Comparison of ENCODE assay signal across 9 mouse cellular contexts in genomic region chr14:75176425-75177045, GRCm38 (mm10). TPM values are rescaled to one million over a fixed set of nuclear protein-coding genes. Genes with fewer than 3 reads are reported as not detected.
A peak's percentile ranks its signal among the peaks of the same experiment; 100 is the strongest.
DNase-seq lines count a peak whose midpoint lies in the region; ATAC-seq and TF ChIP-seq lines count a peak whose summit lies in the region.
"Had no signal": no experiment of that assay in that cellular context is flagged by ENCODE, and none has a peak within 500 bp of the region (broad histone marks: within the 10 kb centered on the region; RNA-seq: fewer than 3 reads in every experiment).

No protein-coding gene starts in this region.

- H3K4me2 ChIP-seq in lung, embryonic 14.5 days, result no peak overlapping the region
- H3K4me2 ChIP-seq: hindbrain, embryonic 12.5 days had no signal

- peak; percentile 40 for ATAC-seq in common myeloid progenitor, adult 5-6 weeks (replicated peaks; ENCODE audit: low read depth, poor library complexity, severe bottlenecking)
- ATAC-seq in lung, embryonic 14.5 days (ENCODE audit: insufficient read depth), result 0 out of 2 replicates have a peak, but pooled peaks have one; percentile 36
- ATAC-seq in frontal cortex, adult (ENCODE audit: low TSS enrichment), result no peak

- no peaks in the 10 kb centered on the region for H3K27me3 ChIP-seq in lung, embryonic 14.5 days (ENCODE audit: insufficient read depth, low read length)
- H3K27me3 ChIP-seq: hindbrain, embryonic 12.5 days had no signal

- no peaks in the 10 kb centered on the region for H3K36me3 ChIP-seq in lung, embryonic 14.5 days (ENCODE audit: insufficient read depth)
- H3K36me3 ChIP-seq: hindbrain, embryonic 12.5 days had no signal

- H3K4me1 ChIP-seq in lung, embryonic 14.5 days (ENCODE audit: insufficient read depth), result no peaks in the 10 kb centered on the region
- H3K4me1 ChIP-seq: hindbrain, embryonic 12.5 days had no signal

- no peak overlapping the region for H3K27ac ChIP-seq in lung, embryonic 14.5 days (ENCODE audit: low read depth)
- H3K27ac ChIP-seq: hindbrain, embryonic 12.5 days had no signal

- peak; percentile 95 for DNase-seq in heart, adult 11 months
- no peak for DNase-seq in heart, postnatal 4 days
- DNase-seq in lung, embryonic 14.5 days, result peak; percentile 32
- DNase-seq in spleen, postnatal 4 days (ENCODE audit: low spot score in 2 of 2), result peak; percentile 45 to 75
- no peak for DNase-seq in urinary bladder, postnatal 14 days (ENCODE audit: low spot score)
- no peak for DNase-seq in left cerebral cortex, adult 11 months (ENCODE audit: low spot score)

- no peak overlapping the region for H3K9ac ChIP-seq in lung, embryonic 14.5 days
- H3K9ac ChIP-seq: hindbrain, embryonic 12.5 days had no signal

- WGBS in lung, embryonic 14.5 days, result 52% methylated on average over 4 of the region's 4 CpGs

- no peak for TF ChIP-seq CTCF in lung, embryonic 14.5 days (IDR thresholded peaks at IDR 0.05; ENCODE audit: low read depth)

- no peak overlapping the region for H3K4me3 ChIP-seq in lung, embryonic 14.5 days (ENCODE audit: low read depth, low read length)
- H3K4me3 ChIP-seq: hindbrain, embryonic 12.5 days had no signal

- no peaks in the 10 kb centered on the region for H3K9me3 ChIP-seq in lung, embryonic 14.5 days (ENCODE audit: low read depth, low read length)
- H3K9me3 ChIP-seq: hindbrain, embryonic 12.5 days had no signal

RNA-seq across cellular contexts. Expression of gene Lcp1, which starts 45.6 kb away (rescaled TPM):
- 10 to 100 TPM; 17.9 to 18.3 TPM for total RNA-seq in heart, postnatal 4 days (2021)
- 244 and 283 TPM in 2 replicates for total RNA-seq in common myeloid progenitor, adult 5-6 weeks (2017)
- 49.7 and 55.6 TPM in 2 replicates for polyA plus RNA-seq in lung, embryonic 14.5 days (2014; fragmentation: Nextera tagmentation; extraction: Ambion mirVana)

RNA-seq across cellular contexts. Expression of gene Lrrc63, which starts 45.9 kb away (rescaled TPM):
- not detected for total RNA-seq in heart, postnatal 4 days (2021)
- not detected in 2 replicates for total RNA-seq in common myeloid progenitor, adult 5-6 weeks (2017)
- polyA plus RNA-seq in lung, embryonic 14.5 days (2014; fragmentation: Nextera tagmentation; extraction: Ambion mirVana), result 0.07 and 0.09 TPM in 2 replicates

Comparison
In these comparisons a context has a peak if more than half of its experiments do, and no peak if none do; other contexts are left out.
1. DNase-seq: peak in heart, adult 11 months (single experiment), lung, embryonic 14.5 days (single experiment) and spleen, postnatal 4 days (2 of 2); none in heart, postnatal 4 days (single experiment), urinary bladder, postnatal 14 days (single experiment) and left cerebral cortex, adult 11 months (single experiment).
2. RNA of gene Lcp1, which starts 45.6 kb away (total RNA-seq): 244 to 283 TPM in common myeloid progenitor, adult 5-6 weeks; 17.9 to 18.3 TPM in heart, postnatal 4 days; every median in the first group is over 10 times any median in the second.